Mouse (Mus musculus) layer of hippocampus, adult 9-10 months (tissue): Measurements from ENCODE around the gene Gm13278.
"Not testable (repeated sequence)": the region's sequence is repeated elsewhere in the genome, so short reads cannot be mapped to it uniquely, and the experiment has no call there.

Source experiments
- DNase-seq: peaks from one replicate; pipeline ENCODE4 v3.0.0; 2022; ENCODE audit warnings: low spot score

Gene Gm13278

DNA sequence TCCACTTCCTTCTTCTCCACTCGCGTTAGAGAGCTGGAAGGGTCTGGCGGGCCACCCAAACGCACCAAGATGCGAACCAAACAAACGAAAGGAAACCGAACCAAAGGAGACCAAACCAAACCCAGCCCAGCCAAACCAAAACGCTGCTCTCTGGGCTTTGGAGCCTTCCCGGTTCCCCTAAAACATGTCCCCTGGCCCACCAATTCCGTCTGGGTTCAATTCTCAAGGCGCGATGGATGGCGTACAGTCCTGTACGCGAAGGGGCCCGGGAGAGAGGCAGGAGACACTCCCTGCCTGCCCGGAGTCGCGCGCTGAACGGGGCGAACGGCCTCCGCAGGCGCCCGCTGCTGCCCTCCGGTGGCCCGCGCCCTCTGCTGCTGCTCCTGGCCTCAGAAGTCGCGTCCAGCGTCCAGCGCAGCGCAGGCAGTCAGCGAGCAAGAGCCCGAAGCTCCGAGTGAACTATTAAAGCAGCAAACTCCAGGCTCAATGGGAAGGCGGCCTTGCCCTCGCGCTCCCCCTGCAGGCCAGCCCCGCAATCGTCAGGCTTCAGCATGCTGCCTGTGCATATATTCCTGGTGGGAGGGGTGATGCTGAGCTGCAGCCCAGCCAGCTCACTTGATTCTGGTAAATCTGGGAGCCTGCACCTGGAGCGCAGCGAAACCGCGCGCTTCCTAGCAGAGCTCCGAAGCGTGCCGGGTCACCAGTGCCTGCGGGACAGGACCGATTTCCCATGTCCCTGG lies 2.8 kb downstream of the Gm13278 start, which contains the start of gene Gm13275:
Gm13275 (plus strand) TSS at position 552 of the 740 bp plus-strand sequence.
- DNase-seq = peak; percentile 42

DNA sequence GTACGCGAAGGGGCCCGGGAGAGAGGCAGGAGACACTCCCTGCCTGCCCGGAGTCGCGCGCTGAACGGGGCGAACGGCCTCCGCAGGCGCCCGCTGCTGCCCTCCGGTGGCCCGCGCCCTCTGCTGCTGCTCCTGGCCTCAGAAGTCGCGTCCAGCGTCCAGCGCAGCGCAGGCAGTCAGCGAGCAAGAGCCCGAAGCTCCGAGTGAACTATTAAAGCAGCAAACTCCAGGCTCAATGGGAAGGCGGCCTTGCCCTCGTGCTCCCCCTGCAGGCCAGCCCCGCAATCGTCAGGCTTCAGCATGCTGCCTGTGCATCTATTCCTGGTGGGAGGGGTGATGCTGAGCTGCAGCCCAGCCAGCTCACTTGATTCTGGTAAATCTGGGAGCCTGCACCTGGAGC lies 5.7 kb downstream of the Gm13278 start, which contains the start of gene Gm13279:
Gm13279 (plus strand) TSS at position 301 of the 400 bp plus-strand sequence.
- not testable (repeated sequence) for DNase-seq

DNA sequence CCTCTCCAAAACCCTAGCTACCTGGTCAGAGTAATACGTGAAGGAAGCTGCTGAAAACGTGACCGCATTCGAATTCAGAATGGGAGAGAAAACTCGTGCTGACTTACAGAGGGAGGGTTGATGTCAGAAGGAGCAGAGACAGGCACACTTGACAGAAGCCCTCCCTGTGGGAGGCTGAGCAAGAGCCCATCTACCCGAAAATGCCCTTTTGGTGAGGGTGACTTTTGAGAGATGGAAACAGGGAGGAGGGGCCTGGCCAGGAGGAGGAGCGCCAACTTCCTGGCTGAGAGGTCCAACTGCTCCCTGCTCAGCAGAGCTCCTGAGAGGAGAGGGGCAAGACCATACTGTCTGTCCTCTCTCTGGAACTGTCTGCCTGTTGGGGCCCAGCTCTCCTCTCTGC lies 8.0 kb downstream of the Gm13278 start, which contains the start of gene Gm13285:
Gm13285 (plus strand) TSS at position 301 of the 400 bp plus-strand sequence.
- not testable (repeated sequence) for DNase-seq

- not testable (repeated sequence) for DNase-seq
Measured at GRCm38 (mm10) chr4:88802954-88803353, 11.6 kb downstream of the Gm13278 start, which contains the start of gene Gm13287. Gene Gm13287, plus strand, starts transcription at chr4:88803254.

DNA sequence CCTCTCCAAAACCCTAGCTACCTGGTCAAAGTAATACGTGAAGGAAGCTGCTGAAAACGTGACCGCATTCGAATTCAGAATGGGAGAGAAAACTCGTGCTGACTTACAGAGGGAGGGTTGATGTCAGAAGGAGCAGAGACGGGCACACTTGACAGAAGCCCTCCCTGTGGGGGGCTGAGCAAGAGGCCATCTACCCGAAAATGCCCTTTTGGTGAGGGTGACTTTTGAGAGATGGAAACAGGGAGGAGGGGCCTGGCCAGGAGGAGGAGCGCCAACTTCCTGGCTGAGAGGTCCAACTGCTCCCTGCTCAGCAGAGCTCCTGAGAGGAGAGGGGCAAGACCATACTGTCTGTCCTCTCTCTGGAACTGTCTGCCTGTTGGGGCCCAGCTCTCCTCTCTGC lies 13.9 kb downstream of the Gm13278 start, which contains the start of gene Gm13288:
Gm13288 (plus strand) TSS at position 301 of the 400 bp plus-strand sequence.
- not testable (repeated sequence) for DNase-seq

DNA sequence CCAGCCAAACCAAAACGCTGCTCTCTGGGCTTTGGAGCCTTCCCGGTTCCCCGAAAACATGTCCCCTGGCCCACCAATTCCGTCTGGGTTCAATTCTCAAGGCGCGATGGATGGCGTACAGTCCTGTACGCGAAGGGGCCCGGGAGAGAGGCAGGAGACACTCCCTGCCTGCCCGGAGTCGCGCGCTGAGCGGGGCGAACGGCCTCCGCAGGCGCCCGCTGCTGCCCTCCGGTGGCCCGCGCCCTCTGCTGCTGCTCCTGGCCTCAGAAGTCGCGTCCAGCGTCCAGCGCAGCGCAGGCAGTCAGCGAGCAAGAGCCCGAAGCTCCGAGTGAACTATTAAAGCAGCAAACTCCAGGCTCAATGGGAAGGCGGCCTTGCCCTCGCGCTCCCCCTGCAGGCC lies 14.4 kb downstream of the Gm13278 start:
- not testable (repeated sequence) for DNase-seq

DNA sequence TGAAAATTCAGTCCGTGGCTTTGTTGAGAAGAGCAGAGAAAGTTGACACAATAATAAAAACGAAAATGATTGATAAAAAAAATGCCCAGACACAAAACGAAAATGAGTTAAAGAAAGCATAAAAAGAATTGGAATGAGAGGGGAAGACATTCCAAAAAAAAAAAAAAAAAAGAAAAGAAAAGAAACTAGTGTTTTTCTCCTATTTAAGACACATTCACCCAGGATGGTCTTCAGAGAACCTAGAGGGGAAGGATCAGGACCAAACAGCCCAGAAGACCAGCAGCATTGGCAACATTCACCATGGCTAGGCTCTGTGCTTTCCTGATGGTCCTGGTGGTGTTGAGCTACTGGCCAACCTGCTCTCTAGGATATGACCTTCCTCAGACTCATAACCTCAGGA lies 24.6 kb downstream of the Gm13278 start, which contains the start of gene Ifna7:
Ifna7 (plus strand) TSS at position 301 of the 400 bp plus-strand sequence.
- no peak for DNase-seq

- no peak for DNase-seq
Measured at GRCm38 (mm10) chr4:88819659-88820058, 28.3 kb downstream of the Gm13278 start, which contains the start of gene Ifna11. Gene Ifna11, plus strand, starts transcription at chr4:88819959.

- no peak for DNase-seq
Measured at GRCm38 (mm10) chr4:88822995-88823394, 31.6 kb downstream of the Gm13278 start.

GRCm38 (mm10) chr4:88827116-88827515 lies 35.8 kb downstream of the Gm13278 start, which contains the start of gene Ifna6:
Gene Ifna6, plus strand, starts transcription at chr4:88827416.
- not testable (repeated sequence) for DNase-seq

DNA sequence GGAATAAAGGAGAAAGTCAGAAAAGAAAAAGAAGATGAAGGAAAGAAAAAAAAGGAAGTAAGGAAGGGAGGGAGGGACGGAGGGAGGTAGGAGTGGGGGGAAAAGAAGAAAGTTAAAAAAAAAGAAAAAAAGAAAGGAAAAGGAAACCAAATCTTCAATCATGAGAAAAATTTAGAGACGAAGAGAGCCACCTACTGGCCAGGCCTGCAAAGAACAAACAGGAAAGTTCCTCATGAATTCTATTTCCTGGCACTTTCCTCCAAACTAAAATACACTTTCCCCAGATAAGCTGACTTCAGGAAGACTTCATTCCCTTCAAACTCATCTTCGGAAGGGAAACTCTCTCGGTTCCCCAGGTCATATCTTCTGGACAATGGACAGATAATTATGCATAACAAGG lies 39.2 kb downstream of the Gm13278 start:
- no peak for DNase-seq

GRCm38 (mm10) chr4:88835225-88835624 lies 43.9 kb downstream of the Gm13278 start, which contains the start of gene Ifna5:
Gene Ifna5, plus strand, starts transcription at chr4:88835525.
- DNase-seq = not testable (repeated sequence)

- no peak for DNase-seq
Measured at GRCm38 (mm10) chr4:88838828-88839227, 47.5 kb downstream of the Gm13278 start.

DNA sequence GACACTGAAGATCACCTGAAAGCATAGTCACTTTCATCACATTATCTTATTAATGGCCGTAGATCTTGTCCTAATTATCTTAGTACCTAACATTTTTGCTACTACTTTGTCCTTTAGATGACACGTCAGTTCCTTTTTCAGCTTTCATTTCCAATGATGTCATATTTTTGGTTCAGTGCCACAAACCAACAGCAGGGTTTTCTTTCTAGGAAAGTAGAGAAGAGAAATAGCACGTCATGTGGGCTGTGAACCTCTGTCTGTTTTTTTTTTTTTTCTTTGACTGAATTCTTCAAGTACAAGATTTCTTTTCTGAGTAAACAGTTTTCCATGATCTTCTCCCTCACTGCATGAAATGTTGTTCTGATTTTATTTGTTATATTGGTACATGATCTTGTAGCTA lies 48.7 kb downstream of the Gm13278 start:
- no peak for DNase-seq

DNA sequence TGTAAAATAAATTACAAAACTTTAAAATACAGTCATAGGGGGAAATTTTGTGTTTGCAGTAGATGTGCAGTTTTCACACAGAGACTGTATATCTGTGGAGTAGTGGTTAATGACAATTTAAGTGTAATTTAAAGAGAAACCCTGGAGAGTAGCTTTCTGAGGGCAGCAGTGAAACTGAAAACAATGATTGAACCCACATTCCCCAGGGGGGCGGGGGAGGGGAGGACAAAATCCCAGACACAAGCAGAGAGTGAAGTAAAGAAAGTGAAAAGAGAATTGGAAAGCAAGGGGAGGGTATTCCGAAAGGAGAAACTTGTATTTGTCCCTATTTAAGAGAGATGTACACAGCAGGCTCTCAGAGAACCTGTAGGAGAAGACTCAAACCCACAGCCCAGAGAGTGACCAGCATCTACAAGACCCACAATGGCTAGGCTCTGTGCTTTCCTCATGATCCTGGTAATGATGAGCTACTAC lies 50.1 kb downstream of the Gm13278 start, which contains the start of gene Ifna4:
Ifna4 (plus strand) TSS at position 424 of the 474 bp plus-strand sequence.
- DNase-seq = no peak
